Mouse (Mus musculus): Measurements from ENCODE around the gene Prss48. TPM values are rescaled to one million over a fixed set of nuclear protein-coding genes. Genes with fewer than 3 reads are reported as not detected.

Prss48 gene
- total RNA-seq, 2 experiments from 2014 or later = not detected

DNA sequence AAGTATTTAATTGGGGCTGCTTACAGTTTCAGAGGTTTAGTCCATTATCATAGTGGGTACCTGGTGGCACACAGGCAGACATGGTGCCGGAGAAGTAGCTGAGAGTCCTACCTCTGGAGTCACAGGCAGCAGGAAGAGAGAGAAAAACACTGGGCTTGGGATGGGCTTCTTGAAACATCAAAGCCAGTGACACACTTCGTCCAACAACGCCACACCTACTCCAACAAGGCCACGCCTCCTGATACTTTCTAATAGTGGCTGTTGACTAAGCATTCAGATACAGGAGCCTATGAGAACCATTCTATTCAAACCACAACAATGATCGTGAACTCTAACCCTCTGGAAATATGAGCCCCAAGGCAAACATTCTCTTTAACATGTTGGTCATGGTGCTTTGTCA, 46.6 kb downstream of the Prss48 start:
- no peak for ATAC-seq (replicated peaks; ENCODE audit: low FRiP score, poor library complexity, severe bottlenecking)

DNA sequence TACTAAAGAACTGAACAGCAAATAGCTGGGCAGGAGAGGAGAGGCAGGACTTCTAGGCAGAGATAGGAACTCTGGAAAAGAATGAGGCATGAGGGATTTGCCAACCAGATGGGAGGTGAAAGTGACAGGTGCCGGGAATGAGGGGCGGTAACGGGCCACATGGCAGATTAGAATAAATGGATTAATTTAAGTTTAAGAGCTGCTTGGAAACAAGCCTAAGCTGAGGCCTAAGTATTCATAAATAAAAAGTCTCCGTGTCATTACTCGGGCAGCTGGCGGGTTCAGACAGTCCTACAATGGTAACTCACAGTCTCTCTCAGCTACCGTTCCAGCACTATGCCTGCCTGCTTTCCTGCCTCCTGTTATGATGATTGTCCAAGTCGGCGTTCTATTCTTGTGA, 47.0 kb downstream of the Prss48 start:
- ATAC-seq (replicated peaks; ENCODE audit: low FRiP score, poor library complexity, severe bottlenecking) = no peak

DNA sequence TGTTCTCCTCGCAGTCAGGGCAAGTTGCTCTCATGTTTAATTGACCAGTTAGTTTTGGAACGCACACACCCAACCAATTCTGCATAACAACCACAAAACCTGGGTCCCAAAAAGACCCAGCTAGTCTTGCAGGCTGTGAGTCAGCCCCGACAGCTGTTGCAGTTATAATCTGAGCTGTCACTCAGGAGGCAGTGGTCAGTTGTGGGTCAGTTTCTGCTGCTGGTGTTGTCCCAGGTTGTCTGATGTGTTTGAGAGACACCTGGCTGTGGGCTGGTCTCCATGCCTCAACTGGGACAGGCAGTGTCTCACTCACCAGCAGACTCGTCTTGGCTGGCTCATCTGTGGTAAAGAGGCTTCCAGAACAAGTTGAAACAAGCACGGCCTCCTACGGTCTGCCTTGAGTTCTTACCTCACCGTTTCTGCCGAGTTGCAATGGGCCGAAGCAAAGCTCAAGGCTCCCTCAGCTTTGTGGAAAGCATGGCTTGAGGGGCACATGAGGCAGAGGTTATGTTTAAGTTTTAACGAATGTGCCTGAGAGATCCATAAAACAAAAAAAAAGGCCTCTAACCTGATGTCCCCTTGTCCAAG, 49.5 kb downstream of the Prss48 start:
- ATAC-seq (replicated peaks; ENCODE audit: low FRiP score, poor library complexity, severe bottlenecking) = no peak

DNA sequence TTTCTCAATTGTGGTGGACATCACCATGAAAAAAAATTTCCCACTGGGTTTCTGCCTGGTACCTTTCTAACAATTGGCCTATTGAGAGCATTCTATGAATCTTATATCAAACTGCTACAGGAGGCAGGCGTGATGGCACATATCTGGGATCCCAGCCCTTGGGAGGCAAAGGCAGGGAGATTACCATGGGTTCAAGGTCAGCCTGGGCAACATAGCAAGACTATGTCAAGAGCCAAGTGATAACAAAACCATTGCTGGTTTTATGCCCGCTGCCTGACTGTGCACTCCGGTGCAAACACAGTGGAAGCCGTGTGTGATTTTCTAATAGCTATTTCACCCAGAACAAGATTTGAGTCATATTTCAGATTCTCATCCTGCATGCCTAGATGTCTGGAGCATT, 51.4 kb downstream of the Prss48 start:
- ATAC-seq (replicated peaks; ENCODE audit: low FRiP score, poor library complexity, severe bottlenecking) = no peak

Other genes with a start within 250 kb of the Prss48 start
- not detected in 2 replicates for gene Fam160a1, start 185.2 kb downstream of the Prss48 start, total RNA-seq (2015; ENCODE audit: low replicate concordance)
- 0.42 TPM in 1 of 2 replicates, not detected in the other for gene Fam160a1, start 185.2 kb downstream of the Prss48 start, total RNA-seq (2017; ENCODE audit: low replicate concordance)
- gene Glt28d2, start 115.0 kb downstream of the Prss48 start, total RNA-seq (2015; ENCODE audit: low replicate concordance) = not detected in 2 replicates
- gene Glt28d2, start 115.0 kb downstream of the Prss48 start, total RNA-seq (2017; ENCODE audit: low replicate concordance) = not detected in 2 replicates
- gene Gm37240, start 115.0 kb downstream of the Prss48 start, total RNA-seq (2015; ENCODE audit: low replicate concordance) = not detected in 2 replicates
- gene Gm37240, start 115.0 kb downstream of the Prss48 start, total RNA-seq (2017; ENCODE audit: low replicate concordance) = not detected in 2 replicates
- 1.7 and 2.7 TPM in 2 replicates for gene Sh3d19, start 31.4 kb downstream of the Prss48 start, total RNA-seq (2015; ENCODE audit: low replicate concordance)
- 8.2 and 8.9 TPM in 2 replicates for gene Sh3d19, start 31.4 kb downstream of the Prss48 start, total RNA-seq (2017; ENCODE audit: low replicate concordance)
- 667 and 844 TPM in 2 replicates for gene Rps3a1, start 140.2 kb upstream of the Prss48 start, total RNA-seq (2015; ENCODE audit: low replicate concordance)
- gene Rps3a1, start 140.2 kb upstream of the Prss48 start, total RNA-seq (2017; ENCODE audit: low replicate concordance) = 933 and 1,033 TPM in 2 replicates
- 3.5 and 7.9 TPM in 2 replicates for gene Lrba, start 222.2 kb upstream of the Prss48 start, total RNA-seq (2015; ENCODE audit: low replicate concordance)
- 13.5 and 18.1 TPM in 2 replicates for gene Lrba, start 222.2 kb upstream of the Prss48 start, total RNA-seq (2017; ENCODE audit: low replicate concordance)

Data from erythroblast, adult 5-6 weeks (primary cell).